Mouse (Mus musculus) CH12.LX (cell line): ENCODE measurements around the gene Wdr19. TPM values are rescaled to one million over a fixed set of nuclear protein-coding genes. Genes with fewer than 3 reads are reported as not detected.
A peak's percentile ranks its signal among the peaks of the same experiment; 100 is the strongest.

Source experiments
- DNase-seq: peaks from one replicate; pipeline ENCODE4 v3.0.0-alpha.2; 2013; ENCODE audit errors: extremely low read depth
- H3K27ac ChIP-seq: 2 replicates; pipeline ENCODE4 v1.5.1; 2012; ENCODE audit warnings: low read depth, mild to moderate bottlenecking, control low read depth, moderate library complexity; ENCODE audit not compliant: insufficient read depth
- H3K27me3 ChIP-seq: replicated peaks from 2 replicates; pipeline ENCODE3; 2012; ENCODE audit warnings: inconsistent platforms
- H3K36me3 ChIP-seq, 2 experiments: replicated peaks in 1 of 2; 2 replicates each; pipeline versions ENCODE3 to v1.6.1; 2012; ENCODE audit warnings: inconsistent platforms in 1 of 2, low read length in 1 of 2, mild to moderate bottlenecking in 1 of 2, mixed read lengths in 1 of 2, moderate library complexity in 1 of 2; ENCODE audit not compliant: control insufficient read depth in 1 of 2, insufficient read depth in 1 of 2
- H3K4me1 ChIP-seq, 2 experiments: 2 replicates each; pipeline ENCODE4 v1.6.1; 2012; ENCODE audit warnings: inconsistent platforms in 1 of 2, moderate library complexity in 1 of 2; ENCODE audit not compliant: insufficient read depth in 2 of 2, control insufficient read depth in 1 of 2
- H3K4me2 ChIP-seq: 2 replicates; pipeline ENCODE4 v1.6.1; 2012; ENCODE audit warnings: low read depth, mild to moderate bottlenecking, control low read depth; ENCODE audit not compliant: poor library complexity, insufficient read depth, severe bottlenecking
- H3K4me3 ChIP-seq, 3 experiments: fragments of 150-350 bp in 1 of 3; sonication (generic) in 1 of 3; replicated peaks in 1 of 3; 2 replicates each; pipeline versions ENCODE3 to v1.5.1; 2011 to 2012; ENCODE audit warnings: low read depth in 2 of 3, low read length in 2 of 3, mild to moderate bottlenecking in 2 of 3, moderate library complexity in 2 of 3, control low read depth in 1 of 3, improper control_type of control experiment in 1 of 3, inconsistent platforms in 1 of 3, mixed read lengths in 1 of 3; ENCODE audit not compliant: poor library complexity in 1 of 3
- H3K79me2 ChIP-seq: replicated peaks from 2 replicates; pipeline ENCODE4 v1.6.1; 2012; ENCODE audit warnings: mild to moderate bottlenecking, moderate library complexity; ENCODE audit not compliant: control insufficient read depth, poor library complexity, insufficient read depth, severe bottlenecking; ENCODE audit errors: extremely low read depth
- H3K9ac ChIP-seq: 2 replicates; pipeline ENCODE4 v1.6.1; 2012; ENCODE audit warnings: low read depth, mild to moderate bottlenecking, control low read depth, moderate library complexity; ENCODE audit not compliant: insufficient read depth
- H3K9me3 ChIP-seq: replicated peaks from 2 replicates; pipeline ENCODE3; 2012; ENCODE audit warnings: low read length, inconsistent platforms, mixed read lengths
- BHLHE40 ChIP-seq: IDR thresholded peaks from 2 replicates; pipeline ENCODE4 v1.6.1; 2011; ENCODE audit warnings: mild to moderate bottlenecking, low read depth, low read length, improper control_type of control experiment
- CTCF ChIP-seq, 2 experiments: IDR thresholded peaks in 1 of 2; conservative IDR thresholded peaks in 1 of 2; 2 replicates each; pipeline ENCODE4 v1.5.1; 2011 to 2012; ENCODE audit warnings: low read depth in 2 of 2, low read length in 2 of 2, improper control_type of control experiment in 1 of 2, inconsistent platforms in 1 of 2, mild to moderate bottlenecking in 1 of 2, moderate library complexity in 1 of 2
- E2F4 ChIP-seq: IDR thresholded peaks from 2 replicates; pipeline ENCODE4 v1.6.1; 2011; ENCODE audit warnings: low read depth, low read length, improper control_type of control experiment; ENCODE audit not compliant: insufficient replicate concordance
- EP300 ChIP-seq: IDR thresholded peaks from 2 replicates; pipeline ENCODE4 v1.6.1; 2011; ENCODE audit warnings: low read length, improper control_type of control experiment
- HCFC1 ChIP-seq: IDR thresholded peaks from 2 replicates; pipeline ENCODE4 v1.6.1; 2012; ENCODE audit warnings: low read depth, mild to moderate bottlenecking, inconsistent platforms, low read length, improper control_type of control experiment
- JUN ChIP-seq: IDR thresholded peaks from 2 replicates; pipeline ENCODE4 v1.6.1; 2011; ENCODE audit warnings: low read depth, mild to moderate bottlenecking, low read length, improper control_type of control experiment, moderate library complexity; ENCODE audit not compliant: insufficient read depth
- JUND ChIP-seq: conservative IDR thresholded peaks from 2 replicates; pipeline ENCODE4 v1.6.1; 2011; ENCODE audit warnings: low read depth, low read length, improper control_type of control experiment
- KAT2A ChIP-seq: IDR thresholded peaks from 2 replicates; pipeline ENCODE4 v1.6.1; 2012; ENCODE audit warnings: low read length, improper control_type of control experiment, inconsistent platforms; ENCODE audit not compliant: insufficient replicate concordance
- MAFK ChIP-seq: IDR thresholded peaks from 2 replicates; pipeline ENCODE4 v1.6.1; 2011; ENCODE audit warnings: low read length, improper control_type of control experiment; ENCODE audit not compliant: insufficient replicate concordance
- MEF2A ChIP-seq: IDR thresholded peaks from 2 replicates; pipeline ENCODE4 v1.6.1; 2014; ENCODE audit warnings: low read depth, mild to moderate bottlenecking, inconsistent platforms, low read length, improper control_type of control experiment, borderline replicate concordance
- NELFE ChIP-seq: IDR thresholded peaks from 2 replicates; pipeline ENCODE4 v1.6.1; 2011; ENCODE audit warnings: low read depth, low read length, improper control_type of control experiment
- NRF1 ChIP-seq: IDR thresholded peaks from 2 replicates; pipeline ENCODE4 v1.6.1; 2014; ENCODE audit warnings: low read depth, mild to moderate bottlenecking, inconsistent platforms, low read length, improper control_type of control experiment, moderate library complexity
- POLR2A ChIP-seq: IDR thresholded peaks from 2 replicates; pipeline ENCODE4 v1.6.1; 2011; ENCODE audit warnings: low read depth, mild to moderate bottlenecking, improper control_type of control experiment, low read length
- POLR2AphosphoS2 ChIP-seq: IDR thresholded peaks from 2 replicates; pipeline ENCODE4 v1.6.1; 2011; ENCODE audit warnings: low read depth, low read length, improper control_type of control experiment
- RAD21 ChIP-seq: IDR thresholded peaks from 2 replicates; pipeline ENCODE4 v1.6.1; 2011; ENCODE audit warnings: low read depth, mild to moderate bottlenecking, low read length, improper control_type of control experiment, moderate library complexity
- RCOR1 ChIP-seq: conservative IDR thresholded peaks from 2 replicates; pipeline ENCODE4 v1.6.1; 2012; ENCODE audit warnings: low read depth, mild to moderate bottlenecking, inconsistent platforms, low read length, improper control_type of control experiment
- SMC3 ChIP-seq: IDR thresholded peaks from 2 replicates; pipeline ENCODE4 v1.6.1; 2011; ENCODE audit warnings: low read depth, low read length, improper control_type of control experiment
- TBP ChIP-seq: conservative IDR thresholded peaks from 2 replicates; pipeline ENCODE4 v1.6.1; 2011; ENCODE audit warnings: low read depth, low read length, improper control_type of control experiment
- ZC3H11A ChIP-seq: IDR thresholded peaks from 2 replicates; pipeline ENCODE4 v1.6.1; 2012; ENCODE audit warnings: low read depth, mild to moderate bottlenecking, inconsistent platforms, low read length, improper control_type of control experiment
- ZKSCAN1 ChIP-seq: IDR thresholded peaks from 2 replicates; pipeline ENCODE4 v1.6.1; 2012; ENCODE audit warnings: low read depth, inconsistent platforms, low read length, improper control_type of control experiment, borderline replicate concordance
- ZMIZ1 ChIP-seq: IDR thresholded peaks from 2 replicates; pipeline ENCODE4 v1.6.1; 2012; ENCODE audit warnings: low read depth, mild to moderate bottlenecking, inconsistent platforms, low read length, improper control_type of control experiment
- ZNF384 ChIP-seq: IDR thresholded peaks from 2 replicates; pipeline ENCODE4 v1.6.1; 2012; ENCODE audit warnings: low read depth, low read length, improper control_type of control experiment, inconsistent platforms
- dilution Hi-C: fragments of 300-500 bp; cut with MboI; formaldehyde crosslinking; loops from 2 replicates; pipeline ENCODE4 v1.14.3; 2020; ENCODE audit warnings: low sequenced_read_pairs; ENCODE audit not compliant: extremely low pct_unique_long_range_greater_than_20kb, extremely low pct_ligation_motif_present
- in situ Hi-C: fragments of 300-500 bp; cut with MboI; formaldehyde crosslinking; loops from 3 replicates; pipeline ENCODE4 v1.14.3; 2019; ENCODE audit warnings: low sequenced_read_pairs, low pct_ligation_motif_present, low pct_unique_long_range_greater_than_20kb, mixed read lengths
- polyA plus RNA-seq: library from polyadenylated mRNA; unstranded; fragments of >175 nt; gene quantifications from 2 replicates; pipeline ENCODE4 v1.2.1, GENCODE M21; 2012; ENCODE audit warnings: low read depth; ENCODE audit not compliant: insufficient read length
- total RNA-seq, 2 experiments: library from RNA; depleted of rRNA; stranded (reverse); fragments of 300-350 nt in 1 of 2; fragments of >200 nt in 1 of 2; gene quantifications; 2 replicates each; pipeline ENCODE4 v1.2.3; 2012 to 2014

The Wdr19 gene
- total and polyA plus RNA-seq, 3 experiments: 1.4 to 1.7 (median 1.5) TPM

GRCm38 (mm10) chr5:65204726-65205125 lies 5.2 kb downstream of the Wdr19 start:
- Histone ChIP-seq H3K4me3 (no peak overlapping the region), H3K27me3 (no peaks in the 10 kb centered on the region), H3K9me3 (no peaks in the 10 kb centered on the region), H3K27ac (no peak overlapping the region), H3K79me2 (no peaks in the 10 kb centered on the region), H3K36me3 (no peaks in the 10 kb centered on the region), H3K4me2 (no peak overlapping the region), H3K4me1 (peaks cover 0 to 7% of the 10 kb centered on the region in 2 experiments; a peak in 1 of 4 replicates), H3K9ac (no peak overlapping the region)
- dilution Hi-C loops: no loop called here
- in situ Hi-C loops: no loop called here
- TF ChIP-seq BHLHE40: no peak
- TF ChIP-seq POLR2A: no peak
- no peak for TF ChIP-seq EP300
- no peak for TF ChIP-seq JUND
- TF ChIP-seq TBP: no peak
- TF ChIP-seq ZC3H11A: no peak
- TF ChIP-seq SMC3: no peak
- TF ChIP-seq NELFE: no peak
- TF ChIP-seq RCOR1: no peak
- TF ChIP-seq ZKSCAN1: no peak
- TF ChIP-seq MEF2A: no peak
- no peak for TF ChIP-seq POLR2AphosphoS2
- TF ChIP-seq KAT2A: no peak
- TF ChIP-seq JUN: no peak
- TF ChIP-seq MAFK: no peak
- TF ChIP-seq RAD21: no peak
- no peak for TF ChIP-seq ZNF384
- TF ChIP-seq E2F4: no peak
- DNase-seq: no peak

- TF ChIP-seq MAFK: 0 out of 2 replicates have a peak, but pooled peaks have one; percentile 22
- 0 out of 2 replicates have a peak, but pooled peaks have one; percentile 19 for TF ChIP-seq NELFE
- peak; percentile 74 for TF ChIP-seq SMC3
- TF ChIP-seq CTCF (conservative IDR thresholded peaks at IDR 0.05 in 1 of 2, IDR thresholded peaks at IDR 0.05 in 1 of 2; ENCODE audit: low read depth in 2 of 2, low read length in 2 of 2): peak; percentile 84 to 98
- TF ChIP-seq JUN: no peak
- peak; percentile 71 for TF ChIP-seq RAD21
- no peak for TF ChIP-seq NRF1
- no peak for TF ChIP-seq ZMIZ1
- no peak for TF ChIP-seq HCFC1
- Histone ChIP-seq H3K9me3 (no peaks in the 10 kb centered on the region), H3K9ac (no peak overlapping the region), H3K36me3 (no peaks in the 10 kb centered on the region), H3K4me1 (peaks cover 3 to 4% of the 10 kb centered on the region in 2 experiments; a peak in 1 of 4 replicates), H3K4me2 (no peak overlapping the region), H3K79me2 (no peaks in the 10 kb centered on the region), H3K27me3 (no peaks in the 10 kb centered on the region), H3K4me3 (no peak overlapping the region), H3K27ac (no peak overlapping the region)
- in situ Hi-C loops (no loop called here), dilution Hi-C loops (no loop called here)
- DNase-seq: peak; percentile 39
Measured at GRCm38 (mm10) chr5:65213321-65213720, 13.8 kb downstream of the Wdr19 start.
